Mouse (Mus musculus): ENCODE measurements around the gene Nf2.
"Not testable (repeated sequence)": the region's sequence is repeated elsewhere in the genome, so short reads cannot be mapped to it uniquely, and the experiment has no call there.

Gene Nf2

GRCm38 (mm10) chr11:4837342-4837741, 12.0 kb downstream of the Nf2 start:
- DNase-seq (ENCODE audit: low spot score): no peak

GRCm38 (mm10) chr11:4836755-4837154, 12.6 kb downstream of the Nf2 start:
- no peak for DNase-seq (ENCODE audit: low spot score)

DNA sequence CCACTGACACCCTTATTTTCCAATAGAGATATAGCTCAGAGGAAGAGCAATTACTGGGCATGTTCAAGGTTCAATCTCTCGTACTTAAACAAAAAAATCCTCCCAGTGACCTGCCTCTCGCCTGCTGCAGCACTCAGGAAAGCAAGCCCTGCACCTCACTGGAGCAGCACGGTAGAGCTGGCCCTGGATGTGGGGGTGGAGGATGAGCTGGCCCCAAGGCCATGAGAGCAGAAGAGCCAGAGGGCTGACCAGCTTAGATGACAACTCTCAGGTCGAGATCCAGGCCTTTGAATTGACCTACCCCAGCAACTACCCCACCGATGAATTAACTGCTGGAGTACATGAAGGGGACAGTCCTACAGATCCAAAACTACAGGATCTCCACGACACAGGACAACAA, 13.9 kb downstream of the Nf2 start:
- no peak for DNase-seq (ENCODE audit: low spot score)

DNA sequence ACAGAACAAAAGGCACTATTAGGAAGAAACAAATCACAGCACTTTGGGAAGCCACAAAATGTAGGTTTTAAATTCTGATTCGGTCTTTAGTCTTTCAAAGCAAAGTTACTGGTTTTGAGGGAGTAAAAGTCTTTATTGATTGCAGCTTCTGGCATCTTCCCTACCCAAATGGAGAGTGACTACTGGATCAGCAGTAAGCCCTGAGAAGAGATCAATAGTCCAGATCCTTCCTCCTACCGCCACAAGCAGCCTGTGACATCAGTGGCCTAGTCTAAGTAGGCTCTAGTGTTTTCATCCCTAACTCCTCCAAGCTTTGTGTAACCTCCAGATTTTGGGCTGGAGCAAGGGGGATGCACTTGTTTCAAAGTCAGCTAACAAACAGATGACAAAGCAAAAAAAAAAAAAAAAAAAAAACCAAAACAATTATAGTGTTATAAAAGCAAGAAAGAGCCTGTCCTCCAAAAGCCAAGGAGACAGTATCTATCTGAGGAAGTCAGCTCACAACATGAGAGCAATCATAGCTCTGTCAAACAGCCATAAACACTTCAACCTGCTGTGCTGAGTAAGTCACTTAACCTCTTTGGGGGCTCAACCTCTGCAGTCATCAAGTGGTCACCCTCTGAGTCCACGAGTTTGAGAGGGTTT, 15.9 kb downstream of the Nf2 start:
- DNase-seq (ENCODE audit: low spot score): no peak

- DNase-seq (ENCODE audit: low spot score): no peak
Observed at GRCm38 (mm10) chr11:4831066-4831465, 18.3 kb downstream of the Nf2 start.

- DNase-seq (ENCODE audit: low spot score): no peak
Observed at GRCm38 (mm10) chr11:4827916-4828315, 21.4 kb downstream of the Nf2 start.

- DNase-seq (ENCODE audit: low spot score): no peak
Observed at GRCm38 (mm10) chr11:4827340-4827739, 22.0 kb downstream of the Nf2 start.

DNA sequence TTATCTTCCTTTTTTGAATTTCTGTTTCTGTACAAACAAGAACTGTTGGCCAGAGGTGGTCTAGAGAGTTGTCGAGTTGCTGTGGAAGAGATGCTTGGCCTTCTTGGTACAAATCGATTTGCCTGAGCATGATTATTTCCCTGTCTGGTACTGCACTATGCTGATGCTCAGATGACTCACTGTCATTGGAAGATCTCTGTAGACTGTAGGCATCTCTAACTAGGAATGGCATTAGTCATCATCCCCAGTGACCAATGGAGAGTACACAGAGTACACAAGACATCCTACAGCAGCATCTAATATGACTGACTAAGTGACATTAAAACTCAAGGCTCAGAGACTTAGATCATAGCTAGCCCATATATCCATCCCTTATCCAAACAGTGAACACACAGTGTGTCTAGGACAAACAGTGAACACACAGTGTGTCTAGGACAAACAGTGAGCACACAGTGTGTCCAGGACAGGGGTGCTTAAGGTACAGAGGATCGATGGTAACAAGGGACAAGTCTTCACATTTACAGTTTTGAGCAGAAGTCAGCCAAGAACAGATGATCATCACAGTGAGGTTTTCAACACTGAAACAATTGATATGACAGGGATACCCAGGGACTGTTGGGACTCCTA, 23.1 kb downstream of the Nf2 start:
- no peak for DNase-seq (ENCODE audit: low spot score)

GRCm38 (mm10) chr11:4823655-4824312, 25.6 kb downstream of the Nf2 start:
- no peak for DNase-seq (ENCODE audit: low spot score)

DNA sequence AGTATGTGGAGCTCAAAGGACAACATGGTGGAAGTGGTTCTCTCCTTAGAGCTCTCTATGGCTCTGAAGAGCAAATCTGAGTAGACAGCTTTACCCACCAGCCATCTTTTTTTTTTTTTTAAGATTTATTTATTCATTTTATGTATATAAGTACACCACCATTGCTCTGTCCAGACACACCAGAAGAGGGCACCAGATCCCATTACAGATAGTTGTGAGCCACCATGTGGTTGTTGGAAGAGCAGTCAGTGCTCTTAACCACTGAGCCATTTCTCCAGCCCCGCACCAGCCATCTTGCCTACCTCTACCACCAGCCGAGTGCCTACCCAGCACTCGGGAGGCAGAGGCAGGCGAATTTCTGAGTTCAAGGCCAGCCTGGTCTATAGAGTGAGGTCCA, 26.9 kb downstream of the Nf2 start:
- not testable (repeated sequence) for DNase-seq (ENCODE audit: low spot score)

- DNase-seq (ENCODE audit: low spot score): no peak
Observed at GRCm38 (mm10) chr11:4821492-4822445, 27.6 kb downstream of the Nf2 start.

- DNase-seq (ENCODE audit: low spot score): no peak
Observed at GRCm38 (mm10) chr11:4814507-4815450, 34.6 kb downstream of the Nf2 start.

- DNase-seq (ENCODE audit: low spot score): no peak
Observed at GRCm38 (mm10) chr11:4808311-4808710, 41.0 kb downstream of the Nf2 start.

GRCm38 (mm10) chr11:4806031-4806715, 43.2 kb downstream of the Nf2 start:
- no peak for DNase-seq (ENCODE audit: low spot score)

DNA sequence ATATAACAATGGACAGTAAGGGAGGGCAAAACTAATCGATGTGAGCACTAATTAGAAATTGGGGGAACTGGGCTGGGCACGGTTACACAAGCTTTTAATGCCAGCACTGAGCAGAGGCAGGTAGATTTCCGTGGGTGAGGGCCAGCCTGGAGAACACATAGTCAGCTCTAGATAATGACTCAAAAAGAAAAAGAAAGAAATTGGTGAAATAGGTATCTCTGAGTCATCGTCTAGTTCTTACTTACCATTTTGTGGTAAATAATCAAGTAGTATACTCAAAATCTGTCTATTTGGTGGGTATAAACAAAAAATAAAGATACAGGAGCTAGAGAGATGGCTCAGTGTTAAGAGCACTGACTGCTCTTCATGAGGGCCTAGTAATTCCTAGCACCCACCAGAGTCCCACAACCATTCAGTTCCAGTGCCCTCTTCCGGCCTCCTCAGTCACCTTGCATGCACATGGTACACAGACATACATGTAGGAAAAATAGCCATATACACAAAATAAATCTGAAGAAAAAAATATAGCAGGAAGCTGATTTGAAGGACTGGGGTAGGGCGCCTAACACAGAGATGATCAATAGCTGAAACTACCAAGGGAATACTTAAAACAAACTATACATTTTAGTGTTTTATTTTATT, 44.3 kb downstream of the Nf2 start:
- DNase-seq (ENCODE audit: low spot score): no peak

DNA sequence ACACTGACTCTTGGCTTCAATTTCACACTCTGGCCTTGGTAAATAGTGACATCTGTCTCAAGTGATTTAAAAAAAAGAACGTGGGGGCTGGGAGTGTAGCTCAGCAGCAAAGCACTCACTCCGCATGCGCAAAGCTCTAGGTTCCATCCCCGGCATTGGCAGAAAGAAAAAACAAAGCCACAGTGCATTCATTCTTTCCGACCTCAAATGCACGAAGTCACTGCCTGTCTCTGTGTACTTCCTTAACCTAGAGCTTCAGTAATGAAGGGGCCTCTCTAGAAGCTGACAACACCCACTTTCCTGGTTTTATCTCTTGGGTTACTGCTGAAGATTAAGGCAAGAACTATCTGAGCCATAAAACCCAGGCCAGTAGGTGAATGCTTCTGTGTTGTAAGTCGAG, 45.4 kb downstream of the Nf2 start:
- no peak for DNase-seq (ENCODE audit: low spot score)

DNA sequence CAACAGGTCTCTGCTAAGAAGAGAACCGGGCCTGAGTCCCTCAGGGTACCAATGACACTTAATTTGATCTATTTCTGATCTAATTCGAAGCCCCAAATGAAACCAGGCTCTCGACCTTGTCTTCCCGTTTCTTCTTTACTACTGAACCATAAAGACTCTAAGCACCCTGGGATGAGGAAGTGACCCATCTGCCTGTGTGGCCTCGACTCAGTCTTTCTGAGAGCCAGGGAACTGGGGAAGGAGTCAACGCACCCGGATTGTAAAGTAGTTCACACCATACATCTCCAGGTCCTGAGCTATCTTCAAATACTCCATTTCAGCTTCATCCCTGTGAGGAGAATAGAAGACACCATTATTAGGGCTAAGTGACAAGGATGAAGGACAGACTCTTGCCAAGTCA, 45.9 kb downstream of the Nf2 start:
- no peak for DNase-seq (ENCODE audit: low spot score)

- peak; percentile 31 for DNase-seq (ENCODE audit: low spot score)
Observed at GRCm38 (mm10) chr11:4803008-4803407, 46.3 kb downstream of the Nf2 start.

GRCm38 (mm10) chr11:4802401-4802800, 46.9 kb downstream of the Nf2 start:
- not testable (repeated sequence) for DNase-seq (ENCODE audit: low spot score)

DNA sequence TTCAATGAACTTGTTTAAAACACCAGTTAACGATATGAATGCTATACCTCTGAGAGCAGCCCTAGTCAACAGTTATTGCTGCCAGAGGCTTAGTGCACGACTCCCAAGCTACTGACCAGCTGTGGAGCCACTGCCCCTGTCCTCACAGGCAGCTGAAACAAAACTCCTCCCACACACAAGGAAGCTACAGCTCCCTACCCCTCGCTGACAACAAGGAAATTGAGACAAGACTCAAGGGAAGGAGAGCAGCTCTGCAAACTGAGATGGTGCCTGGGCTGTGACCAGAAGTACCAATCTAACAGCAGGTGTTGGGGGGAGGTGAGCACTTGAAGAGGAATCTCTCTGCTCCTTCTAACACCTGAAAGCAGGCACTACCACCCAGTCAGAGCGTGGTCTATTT, 48.7 kb downstream of the Nf2 start:
- no peak for DNase-seq (ENCODE audit: low spot score)
